Mouse (Mus musculus): ENCODE measurements around the gene Gadd45gip1. TPM values are rescaled to one million over a fixed set of nuclear protein-coding genes. Genes with fewer than 3 reads are reported as not detected.

The Gadd45gip1 gene
- total RNA-seq, 2 experiments from 2014 or later: 17.7 to 23.0 TPM

- DNase-seq: peak in 1 of 2 experiments; percentile 41
These were observed 37.4 kb upstream of the Gadd45gip1 start for GRCm38 (mm10) chr8:84793791-84794485.

GRCm38 (mm10) chr8:84794486-84794885 is 36.8 kb upstream of the Gadd45gip1 start:
- intact Hi-C loops (cut with DNase I): no loop called here
- DNase-seq: peak in 1 of 2 experiments; percentile 51

More at GRCm38 (mm10) chr8:84793791-84794485, 37.4 kb upstream of the Gadd45gip1 start:
- intact Hi-C loops (cut with DNase I): no loop called here

- peak; percentile 30 to 48 for DNase-seq
- intact Hi-C loops (cut with DNase I): loop anchor here (5.0 kb wide), 1 partner anchor 35 kb away; no protein-coding TSS in a partner anchor
These were observed 34.0 kb upstream of the Gadd45gip1 start for GRCm38 (mm10) chr8:84797256-84797797.

- peak in 1 of 2 experiments; percentile 4 for DNase-seq
- intact Hi-C loops (cut with DNase I): loop anchor here (2.0 to 5.0 kb wide), 2 partner anchors 17 to 36 kb away; no protein-coding TSS in a partner anchor
These were observed 33.4 kb upstream of the Gadd45gip1 start for GRCm38 (mm10) chr8:84797971-84798370.

- intact Hi-C loops (cut with DNase I): loop anchor here (2.0 to 5.0 kb wide), 2 partner anchors 18 to 36 kb away; no protein-coding TSS in a partner anchor
- DNase-seq: peak in 1 of 2 experiments; percentile 39
These were observed 32.7 kb upstream of the Gadd45gip1 start for GRCm38 (mm10) chr8:84798446-84799135.

- DNase-seq: peak in 1 of 2 experiments; percentile 73
- intact Hi-C loops (cut with DNase I): loop anchor here (2.0 to 5.0 kb wide), 2 partner anchors 19 to 37 kb away; no protein-coding TSS in a partner anchor
These were observed 32.0 kb upstream of the Gadd45gip1 start for GRCm38 (mm10) chr8:84799136-84799931.

GRCm38 (mm10) chr8:84799999-84800831 is 31.1 kb upstream of the Gadd45gip1 start, which contains the start of gene Nfix:
Gene Nfix, minus strand, starts transcription at chr8:84800344.
- intact Hi-C loops (cut with DNase I): loop anchor here (2.0 to 5.0 kb wide), 2 partner anchors 19 to 38 kb away; no protein-coding TSS in a partner anchor
- peak; percentile 66 to 67 for DNase-seq

GRCm38 (mm10) chr8:84806031-84806430 is 25.3 kb upstream of the Gadd45gip1 start:
- intact Hi-C loops (cut with DNase I): no loop called here
- no peak for DNase-seq

- intact Hi-C loops (cut with DNase I): loop anchor here (2.0 kb wide), 1 partner anchor 73 kb away; no protein-coding TSS in a partner anchor
- DNase-seq: no peak
These were observed 22.0 kb upstream of the Gadd45gip1 start for GRCm38 (mm10) chr8:84809109-84809940.

- no peak for DNase-seq
These were observed 21.4 kb upstream of the Gadd45gip1 start for GRCm38 (mm10) chr8:84809941-84810280.

GRCm38 (mm10) chr8:84810896-84811295 is 20.4 kb upstream of the Gadd45gip1 start:
- peak; percentile 90 to 94 for DNase-seq

More at GRCm38 (mm10) chr8:84809941-84810280, 21.4 kb upstream of the Gadd45gip1 start:
- intact Hi-C loops (cut with DNase I): loop anchor here (2.0 to 5.0 kb wide), 3 partner anchors 73 to 218 kb away; no protein-coding TSS in a partner anchor

GRCm38 (mm10) chr8:84811303-84811702 is 20.0 kb upstream of the Gadd45gip1 start:
- intact Hi-C loops (cut with DNase I): loop anchor here (1.0 to 5.0 kb wide), 3 partner anchors 102 to 219 kb away; no protein-coding TSS in a partner anchor
- no peak for DNase-seq

More at GRCm38 (mm10) chr8:84810896-84811295, 20.4 kb upstream of the Gadd45gip1 start:
- intact Hi-C loops (cut with DNase I): loop anchor here (1.0 to 5.0 kb wide), 3 partner anchors 102 to 219 kb away; no protein-coding TSS in a partner anchor

- DNase-seq: peak; percentile 79 to 80
- intact Hi-C loops (cut with DNase I): loop anchor here (5.0 kb wide), 1 partner anchor 221 kb away; no protein-coding TSS in a partner anchor
These were observed 18.3 kb upstream of the Gadd45gip1 start for GRCm38 (mm10) chr8:84813059-84813458.

- no peak for DNase-seq
- intact Hi-C loops (cut with DNase I): loop anchor here (5.0 kb wide), 1 partner anchor 222 kb away; no protein-coding TSS in a partner anchor
These were observed 17.5 kb upstream of the Gadd45gip1 start for GRCm38 (mm10) chr8:84813830-84814229.

- intact Hi-C loops (cut with DNase I): loop anchor here (5.0 kb wide), 1 partner anchor 222 kb away; no protein-coding TSS in a partner anchor
These were observed 17.1 kb upstream of the Gadd45gip1 start for GRCm38 (mm10) chr8:84814240-84814554.

GRCm38 (mm10) chr8:84814555-84815441 is 16.5 kb upstream of the Gadd45gip1 start:
- intact Hi-C loops (cut with DNase I): loop anchor here (5.0 kb wide), 1 partner anchor 222 kb away; no protein-coding TSS in a partner anchor
- peak in 1 of 2 experiments; percentile 30 for DNase-seq

More at GRCm38 (mm10) chr8:84814240-84814554, 17.1 kb upstream of the Gadd45gip1 start:
- no peak for DNase-seq

- intact Hi-C loops (cut with DNase I): no loop called here
- peak; percentile 98 to 100 for DNase-seq
These were observed 15.8 kb upstream of the Gadd45gip1 start for GRCm38 (mm10) chr8:84815547-84815946.

Data from gastrocnemius, postnatal 36 days (tissue).